Mouse (Mus musculus) MEL (cell line): ENCODE data around the gene Ebp. TPM values are rescaled to one million over a fixed set of nuclear protein-coding genes. Genes with fewer than 3 reads are reported as not detected.

Experiments used
- DNase-seq: peaks from one replicate; pipeline ENCODE4 v3.0.0; 2011; ENCODE audit warnings: low read depth, low spot score
- H3K27ac ChIP-seq: 2 replicates; pipeline ENCODE4 v1.5.1; 2012; ENCODE audit warnings: low read depth, mild to moderate bottlenecking, control low read depth, low read length, moderate library complexity; ENCODE audit not compliant: control insufficient read depth
- H3K27me3 ChIP-seq, 2 experiments: fragments of 150-350 bp in 1 of 2; sonication (generic) in 1 of 2; 2 replicates each; pipeline ENCODE4 v1.6.1; 2012; ENCODE audit warnings: low read length in 2 of 2, mild to moderate bottlenecking in 2 of 2, improper control_type of control experiment in 1 of 2, moderate library complexity in 1 of 2; ENCODE audit not compliant: insufficient read depth in 2 of 2, control insufficient read depth in 1 of 2
- H3K36me3 ChIP-seq, 2 experiments: 2 replicates each; pipeline ENCODE4 v1.6.1; 2012 to 2014; ENCODE audit warnings: low read length in 2 of 2, improper control_type of control experiment in 1 of 2, inconsistent platforms in 1 of 2, mild to moderate bottlenecking in 1 of 2; ENCODE audit not compliant: insufficient read depth in 2 of 2, control insufficient read depth in 1 of 2
- H3K4me1 ChIP-seq, 2 experiments: fragments of 150-350 bp in 1 of 2; sonication (generic) in 1 of 2; 2 replicates each; pipeline ENCODE4 v1.6.1; 2012; ENCODE audit warnings: low read length in 2 of 2, improper control_type of control experiment in 1 of 2, mild to moderate bottlenecking in 1 of 2; ENCODE audit not compliant: insufficient read depth in 2 of 2, control insufficient read depth in 1 of 2
- H3K4me3 ChIP-seq, 2 experiments: fragments of 150-350 bp in 1 of 2; sonication (generic) in 1 of 2; 2 replicates each; pipeline ENCODE4 v1.5.1; 2012; ENCODE audit warnings: low read depth in 2 of 2, low read length in 2 of 2, mild to moderate bottlenecking in 2 of 2, moderate library complexity in 2 of 2, control low read depth in 1 of 2, improper control_type of control experiment in 1 of 2; ENCODE audit not compliant: control insufficient read depth in 1 of 2, insufficient read depth in 1 of 2
- H3K79me2 ChIP-seq: 2 replicates; pipeline ENCODE4 v1.6.1; 2012; ENCODE audit warnings: mild to moderate bottlenecking, low read length, moderate library complexity; ENCODE audit not compliant: control insufficient read depth, poor library complexity, insufficient read depth
- H3K9ac ChIP-seq: 2 replicates; pipeline ENCODE4 v1.6.1; 2012; ENCODE audit warnings: low read depth, mild to moderate bottlenecking, control low read depth, low read length, moderate library complexity; ENCODE audit not compliant: control insufficient read depth, poor library complexity, severe bottlenecking
- H3K9me3 ChIP-seq: fragments of 150-350 bp; sonication (generic); replicated peaks from 2 replicates; pipeline ENCODE4 v1.6.1; 2012; ENCODE audit warnings: mild to moderate bottlenecking, low read length, improper control_type of control experiment, moderate library complexity; ENCODE audit not compliant: insufficient read depth
- BHLHE40 ChIP-seq: IDR thresholded peaks from 2 replicates; pipeline ENCODE4 v1.6.1; 2012; ENCODE audit warnings: low read depth, mild to moderate bottlenecking, inconsistent platforms, low read length, improper control_type of control experiment, borderline replicate concordance
- CTCF ChIP-seq, 3 experiments: IDR thresholded peaks in 2 of 3; conservative IDR thresholded peaks in 1 of 3; 2 replicates each; pipeline ENCODE4 v1.5.1; 2011 to 2012; ENCODE audit warnings: low read length in 3 of 3, low read depth in 2 of 3, mild to moderate bottlenecking in 2 of 3, improper control_type of control experiment in 1 of 3, inconsistent platforms in 1 of 3, mixed read lengths in 1 of 3, moderate library complexity in 1 of 3; ENCODE audit not compliant: control insufficient read depth in 1 of 3, insufficient read depth in 1 of 3, poor library complexity in 1 of 3, severe bottlenecking in 1 of 3
- E2F4 ChIP-seq: IDR thresholded peaks from 2 replicates; pipeline ENCODE4 v1.6.1; 2011; ENCODE audit warnings: low read depth, low read length, improper control_type of control experiment, borderline replicate concordance
- ELF1 ChIP-seq: IDR thresholded peaks from 2 replicates; pipeline ENCODE4 v1.6.1; 2014; ENCODE audit warnings: low read depth, mild to moderate bottlenecking, inconsistent platforms, low read length, improper control_type of control experiment, moderate library complexity
- EP300 ChIP-seq, 2 experiments: IDR thresholded peaks; 2 replicates each; pipeline ENCODE4 v1.6.1; 2011; ENCODE audit warnings: improper control_type of control experiment in 2 of 2, low read length in 2 of 2, low read depth in 1 of 2, mild to moderate bottlenecking in 1 of 2
- GATA1 ChIP-seq: IDR thresholded peaks from 2 replicates; pipeline ENCODE4 v1.6.1; 2011; ENCODE audit warnings: low read depth, low read length, improper control_type of control experiment
- HCFC1 ChIP-seq: IDR thresholded peaks from 2 replicates; pipeline ENCODE4 v1.6.1; 2012; ENCODE audit warnings: low read depth, mild to moderate bottlenecking, inconsistent platforms, low read length, improper control_type of control experiment, moderate library complexity
- JUND ChIP-seq: IDR thresholded peaks from 2 replicates; pipeline ENCODE4 v1.6.1; 2011; ENCODE audit warnings: low read depth, mild to moderate bottlenecking, improper control_type of control experiment, low read length
- KAT2A ChIP-seq: conservative IDR thresholded peaks from 2 replicates; pipeline ENCODE4 v1.6.1; 2012; ENCODE audit warnings: low read depth, low read length, improper control_type of control experiment, inconsistent platforms
- MAX ChIP-seq: IDR thresholded peaks from 2 replicates; pipeline ENCODE4 v1.6.1; 2011; ENCODE audit warnings: low read length, improper control_type of control experiment
- MXI1 ChIP-seq: IDR thresholded peaks from 2 replicates; pipeline ENCODE4 v1.6.1; 2011; ENCODE audit warnings: mild to moderate bottlenecking, low read depth, low read length, improper control_type of control experiment
- MYB ChIP-seq: IDR thresholded peaks from 2 replicates; pipeline ENCODE4 v1.6.1; 2011; ENCODE audit warnings: mild to moderate bottlenecking, low read depth, low read length, improper control_type of control experiment
- MYC ChIP-seq: IDR thresholded peaks from 2 replicates; pipeline ENCODE4 v1.6.1; 2011; ENCODE audit warnings: low read depth, mild to moderate bottlenecking, low read length, improper control_type of control experiment, moderate library complexity
- POLR2AphosphoS2 ChIP-seq: IDR thresholded peaks from 2 replicates; pipeline ENCODE4 v1.6.1; 2011; ENCODE audit warnings: low read length, improper control_type of control experiment
- RAD21 ChIP-seq: IDR thresholded peaks from 2 replicates; pipeline ENCODE4 v1.6.1; 2011; ENCODE audit warnings: mild to moderate bottlenecking, low read depth, low read length, improper control_type of control experiment
- SIN3A ChIP-seq: IDR thresholded peaks from 2 replicates; pipeline ENCODE4 v1.6.1; 2012; ENCODE audit warnings: low read length, improper control_type of control experiment, inconsistent platforms
- SMC3 ChIP-seq: IDR thresholded peaks from 2 replicates; pipeline ENCODE4 v1.6.1; 2011; ENCODE audit warnings: low read depth, low read length, improper control_type of control experiment
- TAL1 ChIP-seq: IDR thresholded peaks from 2 replicates; pipeline ENCODE4 v1.6.1; 2012; ENCODE audit warnings: mild to moderate bottlenecking, inconsistent platforms, low read length, moderate library complexity, mixed read lengths
- USF1 ChIP-seq: IDR thresholded peaks from 2 replicates; pipeline ENCODE4 v1.6.1; 2014; ENCODE audit warnings: low read depth, mild to moderate bottlenecking, inconsistent platforms, low read length, improper control_type of control experiment, moderate library complexity
- USF2 ChIP-seq, 2 experiments: IDR thresholded peaks; 2 replicates each; pipeline ENCODE4 v1.6.1; 2011 to 2012; ENCODE audit warnings: improper control_type of control experiment in 2 of 2, low read length in 2 of 2, borderline replicate concordance in 1 of 2, inconsistent platforms in 1 of 2, low read depth in 1 of 2, mild to moderate bottlenecking in 1 of 2; ENCODE audit not compliant: insufficient read depth in 1 of 2
- ZC3H11A ChIP-seq: IDR thresholded peaks from 2 replicates; pipeline ENCODE4 v1.6.1; 2012; ENCODE audit warnings: low read depth, mild to moderate bottlenecking, inconsistent platforms, low read length, improper control_type of control experiment
- ZKSCAN1 ChIP-seq: IDR thresholded peaks from 2 replicates; pipeline ENCODE4 v1.6.1; 2012; ENCODE audit warnings: low read depth, mild to moderate bottlenecking, inconsistent platforms, low read length, improper control_type of control experiment, moderate library complexity
- polyA plus RNA-seq, 2 experiments: library from polyadenylated mRNA; stranded (reverse) in 1 of 2; unstranded in 1 of 2; fragments of >175 nt in 1 of 2; fragments of >200 nt in 1 of 2; gene quantifications; 2 replicates each; pipeline versions ENCODE4 v1.2.1 to v1.2.4; 2012; ENCODE audit warnings: low replicate concordance in 2 of 2, low read depth in 1 of 2; ENCODE audit not compliant: insufficient read length in 2 of 2, insufficient read depth in 1 of 2, missing spikeins in 1 of 2
- total RNA-seq: library from RNA; depleted of rRNA; stranded (reverse); fragments of 300-350 nt; gene quantifications from 2 replicates; pipeline ENCODE4 v1.2.3, GENCODE M21; 2012

Gene Ebp
- total and polyA plus RNA-seq, 3 experiments = 103 to 133 TPM; not detected in 1

GRCm38 (mm10) chrX:8179646-8180045, 13.7 kb downstream of the Ebp start:
- Histone ChIP-seq H3K9ac (peak overlapping the region; percentile 15; the same call in 1 of the 2 replicates), H3K9me3 (no peaks in the 10 kb centered on the region), H3K4me1 (peaks cover 17 to 18% of the 10 kb centered on the region in 2 experiments), H3K27ac (peak overlapping the region; percentile 26), H3K4me3 (no peak overlapping the region), H3K36me3 (peaks cover 0 to 24% of the 10 kb centered on the region in 2 experiments; a peak in 2 of 4 replicates), H3K27me3 (no peaks in the 10 kb centered on the region), H3K79me2 (peaks cover 2% of the 10 kb centered on the region; the same call in 1 of the 2 replicates)
- peak; percentile 67 for DNase-seq
- TF ChIP-seq HCFC1 = 0 out of 2 replicates have a peak, but pooled peaks have one; percentile 15
- TF ChIP-seq KAT2A = no peak
- no peak for TF ChIP-seq RAD21
- TF ChIP-seq SIN3A = 0 out of 2 replicates have a peak, but pooled peaks have one; percentile 14
- TF ChIP-seq EP300 (IDR thresholded peaks at IDR 0.05; ENCODE audit: low read depth in 1 of 2, low read length in 2 of 2) = 0 out of 4 replicates have a peak, but pooled peaks of 1 of the 2 experiments have one; percentile 4
- TF ChIP-seq CTCF (IDR thresholded peaks at IDR 0.05 in 2 of 3, conservative IDR thresholded peaks at IDR 0.05 in 1 of 3; ENCODE audit: control insufficient read depth in 1 of 3, insufficient read depth in 1 of 3, low read depth in 2 of 3, low read length in 3 of 3, poor library complexity in 1 of 3, severe bottlenecking in 1 of 3) = no peak
- no peak for TF ChIP-seq USF1
- no peak for TF ChIP-seq POLR2AphosphoS2
- no peak for TF ChIP-seq ZC3H11A
- peak; percentile 59 for TF ChIP-seq GATA1

GRCm38 (mm10) chrX:8178871-8179270, 14.4 kb downstream of the Ebp start:
- Histone ChIP-seq H3K79me2 (peaks cover 2% of the 10 kb centered on the region; the same call in 1 of the 2 replicates), H3K4me1 (peaks cover 17 to 19% of the 10 kb centered on the region in 2 experiments)
- TF ChIP-seq TAL1 = no peak
- TF ChIP-seq, all 39 proteins: peak for 0
- H3K27ac ChIP-seq = no peak overlapping the region
- H3K9me3 ChIP-seq = no peaks in the 10 kb centered on the region
- H3K36me3 ChIP-seq = peaks cover 0 to 26% of the 10 kb centered on the region in 2 experiments; a peak in 2 of 4 replicates
- no peak overlapping the region for H3K4me3 ChIP-seq
- no peak overlapping the region for H3K9ac ChIP-seq
- no peak for DNase-seq
- no peaks in the 10 kb centered on the region for H3K27me3 ChIP-seq

- H3K79me2 ChIP-seq = peaks cover 2% of the 10 kb centered on the region; the same call in 1 of the 2 replicates
- H3K4me3 ChIP-seq = peak within 1 kb of the TSS; percentile 69 to 86
- peak; percentile 98 for DNase-seq
- H3K9me3 ChIP-seq = no peaks in the 10 kb centered on the region
- peak within 1 kb of the TSS; percentile 84 for H3K27ac ChIP-seq
- peak within 1 kb of the TSS; percentile 73 for H3K9ac ChIP-seq
- H3K27me3 ChIP-seq = no peaks in the 10 kb centered on the region
- H3K4me1 ChIP-seq = peaks cover 17 to 19% of the 10 kb centered on the region in 2 experiments
- H3K36me3 ChIP-seq = peaks cover 2 to 26% of the 10 kb centered on the region in 2 experiments
- TF ChIP-seq MYC (peak; percentile 99), MYB (peak; percentile 97), USF2 (IDR thresholded peaks at IDR 0.05; ENCODE audit: borderline replicate concordance in 1 of 2, insufficient read depth in 1 of 2, low read depth in 1 of 2, low read length in 2 of 2) (0 out of 4 replicates have a peak, but pooled peaks of 1 of the 2 experiments have one; percentile 12), MXI1 (peak; percentile 99), BHLHE40 (peak; percentile 85), ZKSCAN1 (no peak), POLR2AphosphoS2 (peak; percentile 84), SMC3 (no peak; the same call in 1 of the 2 replicates), ELF1 (peak; percentile 84), USF1 (peak; percentile 84), CTCF (IDR thresholded peaks at IDR 0.05 in 2 of 3, conservative IDR thresholded peaks at IDR 0.05 in 1 of 3; ENCODE audit: control insufficient read depth in 1 of 3, insufficient read depth in 1 of 3, low read depth in 2 of 3, low read length in 3 of 3, poor library complexity in 1 of 3, severe bottlenecking in 1 of 3) (peak in 2 of 3 experiments; percentile 31 to 46; a peak in 5 of 6 replicates), SIN3A (peak; percentile 98), E2F4 (no peak), JUND (peak; percentile 59; the same call in 1 of the 2 replicates), MAX (peak; percentile 98)
These were observed 17.6 kb downstream of the Ebp start, which contains the start of gene Tbc1d25 for GRCm38 (mm10) chrX:8175504-8176385. Gene Tbc1d25 (minus strand): TSS chrX:8176181.
